Mouse (Mus musculus) stomach, embryonic 14.5 days (tissue): Measurements from ENCODE around the gene Tgoln1. TPM values are rescaled to one million over a fixed set of nuclear protein-coding genes. Genes with fewer than 3 reads are reported as not detected.

Experiments
- ATAC-seq: fragments of 200-750 bp; cut with Nextera tagmentation; 2 replicates; pipeline ENCODE4 v1.8.0; 2017; ENCODE audit warnings: low read depth, moderate TSS enrichment; ENCODE audit not compliant: insufficient number of reproducible peaks, insufficient read depth, low FRiP score
- H3K27ac ChIP-seq: fragments of 300-500 bp; sonication (generic); 2 replicates; pipeline ENCODE4 v1.5.1; 2014; ENCODE audit warnings: mild to moderate bottlenecking, low read length, moderate library complexity, mixed read lengths
- H3K27me3 ChIP-seq: fragments of 300-500 bp; sonication (generic); 2 replicates; pipeline ENCODE4 v1.6.1; 2014; ENCODE audit warnings: low read length, control low read depth, mixed read lengths; ENCODE audit not compliant: control insufficient read depth, insufficient read depth
- H3K36me3 ChIP-seq: fragments of 300-500 bp; sonication (generic); 2 replicates; pipeline ENCODE4 v1.6.1; 2014; ENCODE audit warnings: mild to moderate bottlenecking, control low read depth, low read length, moderate library complexity, mixed read lengths; ENCODE audit not compliant: control insufficient read depth, insufficient read depth
- H3K4me1 ChIP-seq: fragments of 300-500 bp; sonication (generic); 2 replicates; pipeline ENCODE4 v1.6.1; 2014; ENCODE audit warnings: low read length, control low read depth, mixed read lengths; ENCODE audit not compliant: control insufficient read depth, insufficient read depth
- H3K4me2 ChIP-seq: fragments of 300-500 bp; sonication (generic); replicated peaks from 2 replicates; pipeline ENCODE4 v1.6.1; 2014; ENCODE audit warnings: low read depth, low read length, control low read depth
- H3K4me3 ChIP-seq: fragments of 300-500 bp; sonication (generic); 2 replicates; pipeline ENCODE4 v1.5.1; 2014; ENCODE audit warnings: low read depth, low read length, control low read depth
- H3K9ac ChIP-seq: fragments of 300-500 bp; sonication (generic); replicated peaks from 2 replicates; pipeline ENCODE4 v1.6.1; 2014; ENCODE audit warnings: low read depth, mild to moderate bottlenecking, control low read depth, low read length, moderate library complexity, mixed read lengths
- H3K9me3 ChIP-seq: fragments of 300-500 bp; sonication (generic); 2 replicates; pipeline ENCODE4 v1.6.1; 2016; ENCODE audit warnings: low read depth, low read length, control low read depth; ENCODE audit not compliant: control insufficient read depth
- WGBS: fragments of 180-500 bp; shearing (Covaris S2); extraction: QIAGEN DNeasy Blood & Tissue Kit; methylation state at CpG from one replicate; pipeline ENCODE4 v1.1.7; 2014; 5-methylcytosine and 5-hydroxymethylcytosine counted together
- polyA plus RNA-seq: library from polyadenylated mRNA; unstranded; fragments of >200 nt; fragmentation: Nextera tagmentation; extraction: Ambion mirVana; gene quantifications from 2 replicates; pipeline ENCODE4 v1.2.1, GENCODE M21; 2014

Gene Tgoln1
- polyA plus RNA-seq, 1 experiment from 2014 or later: 38.9 TPM

DNA sequence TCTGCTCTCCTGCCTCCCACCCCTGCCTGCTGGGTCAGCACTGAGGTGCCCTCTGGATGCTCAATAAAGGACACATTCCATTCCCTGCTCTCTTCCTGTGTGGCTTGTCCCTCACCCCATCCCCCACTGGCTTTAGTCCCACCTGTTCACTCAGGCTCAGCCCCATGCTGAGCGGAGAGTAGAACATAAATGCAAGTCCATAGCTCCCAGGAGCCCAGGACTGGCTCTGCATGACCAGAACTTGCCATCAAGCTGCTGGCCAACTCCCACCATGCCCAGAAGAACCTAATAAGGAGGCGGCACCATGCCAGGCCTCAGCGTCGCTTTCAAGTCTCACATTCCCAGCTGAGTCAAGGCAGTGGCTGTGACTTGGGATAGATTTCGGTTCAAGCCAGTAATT is 53.9 kb downstream of the Tgoln1 start:
- Histone ChIP-seq H3K4me2 (no peak overlapping the region), H3K4me1 (no peaks in the 10 kb centered on the region), H3K27ac (no peak overlapping the region), H3K9ac (no peak overlapping the region), H3K4me3 (no peak overlapping the region), H3K36me3 (0 out of 2 replicates have a peak, but pooled peaks cover under 1% of the 10 kb centered on the region), H3K27me3 (no peaks in the 10 kb centered on the region), H3K9me3 (no peaks in the 10 kb centered on the region)
- no peak for ATAC-seq
- WGBS: 74% methylated on average over 5 of the region's 5 CpGs

DNA sequence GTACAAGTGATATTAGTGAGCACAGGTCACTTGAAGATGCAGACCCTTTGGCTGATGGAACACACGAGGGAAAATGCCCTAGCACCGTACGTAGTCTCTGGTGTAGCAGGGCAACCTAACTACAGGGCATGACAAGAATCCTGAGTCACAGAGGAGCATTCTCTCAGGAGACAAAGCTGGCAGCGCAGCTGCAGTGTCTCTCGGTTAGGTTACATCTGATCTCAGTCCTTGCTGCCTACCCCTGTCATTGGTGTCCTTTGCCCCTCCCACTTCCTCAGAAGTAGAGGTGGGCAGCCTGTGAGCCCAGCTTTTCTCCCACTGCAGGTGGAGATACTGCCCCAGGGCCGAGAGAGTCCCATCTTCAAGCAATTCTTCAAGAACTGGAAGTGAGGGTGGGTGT is 54.3 kb downstream of the Tgoln1 start:
- Histone ChIP-seq H3K9me3 (no peaks in the 10 kb centered on the region), H3K36me3 (no peaks in the 10 kb centered on the region), H3K9ac (no peak overlapping the region), H3K4me2 (no peak overlapping the region), H3K4me1 (no peaks in the 10 kb centered on the region), H3K27ac (no peak overlapping the region), H3K27me3 (no peaks in the 10 kb centered on the region), H3K4me3 (no peak overlapping the region)
- no peak for ATAC-seq
- 41% methylated on average over 6 of the region's 6 CpGs for WGBS

DNA sequence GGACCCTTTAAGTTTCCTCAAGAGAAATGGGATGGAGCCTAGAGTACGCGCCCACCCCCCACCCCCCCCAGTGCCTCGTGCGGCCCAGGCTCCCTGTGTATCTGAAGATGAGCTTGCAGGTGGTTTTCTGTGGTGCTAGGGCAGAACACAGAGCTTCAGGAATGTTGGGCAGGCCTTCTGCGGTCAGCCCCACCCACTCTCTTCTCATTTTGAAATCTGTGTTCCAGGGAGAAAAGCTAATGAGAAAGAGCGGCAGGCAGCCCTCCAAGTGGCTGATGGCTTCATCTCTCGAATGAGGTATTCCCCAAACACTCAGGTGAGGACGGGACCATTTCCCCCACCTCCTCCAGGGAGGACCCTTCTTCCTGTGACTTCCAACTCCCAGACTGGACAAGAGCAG is 56.0 kb downstream of the Tgoln1 start:
- H3K9ac ChIP-seq: no peak overlapping the region
- H3K27me3 ChIP-seq: no peaks in the 10 kb centered on the region
- WGBS: 63% methylated on average over 8 of the region's 8 CpGs
- H3K36me3 ChIP-seq: no peaks in the 10 kb centered on the region
- no peak for ATAC-seq
- H3K4me3 ChIP-seq: no peak overlapping the region
- no peak overlapping the region for H3K27ac ChIP-seq
- H3K4me2 ChIP-seq: no peak overlapping the region
- no peaks in the 10 kb centered on the region for H3K4me1 ChIP-seq
- no peaks in the 10 kb centered on the region for H3K9me3 ChIP-seq

Other genes starting within 250 kb of the Tgoln1 start
- 22.6 and 26.3 TPM in 2 replicates for gene Vamp5, start 236.5 kb downstream of the Tgoln1 start, polyA plus RNA-seq
- gene Vamp8, start 226.3 kb downstream of the Tgoln1 start, polyA plus RNA-seq: 194 and 206 TPM in 2 replicates
- gene Ggcx, start 202.7 kb downstream of the Tgoln1 start, polyA plus RNA-seq: 23.2 TPM in 2 replicates
- gene Mat2a, start 177.4 kb downstream of the Tgoln1 start, polyA plus RNA-seq: 333 and 352 TPM in 2 replicates
- 0.32 TPM in 1 of 2 replicates, not detected in the other for gene Sh2d6, start 95.3 kb downstream of the Tgoln1 start, polyA plus RNA-seq
- 82.6 and 85.0 TPM in 2 replicates for gene Capg, start 72.6 kb downstream of the Tgoln1 start, polyA plus RNA-seq
- 19.0 and 19.1 TPM in 2 replicates for gene Elmod3, start 18.6 kb downstream of the Tgoln1 start, polyA plus RNA-seq
- gene Retsat, start 18.5 kb downstream of the Tgoln1 start, polyA plus RNA-seq: 17.0 and 21.9 TPM in 2 replicates
- gene Tcf7l1, start 172.3 kb upstream of the Tgoln1 start, polyA plus RNA-seq: 35.1 and 39.0 TPM in 2 replicates